Mouse (Mus musculus) liver, embryonic 13.5 days (tissue): ENCODE data around the gene Usp19. TPM values are rescaled to one million over a fixed set of nuclear protein-coding genes. Genes with fewer than 3 reads are reported as not detected.
A peak's percentile ranks its signal among the peaks of the same experiment; 100 is the strongest.

Source experiments
- ATAC-seq: fragments of 200-750 bp; cut with Nextera tagmentation; 2 replicates; pipeline ENCODE4 v1.8.0; 2017; ENCODE audit warnings: low read depth, mild to moderate bottlenecking, moderate number of reproducible peaks, moderate library complexity
- DNase-seq: peaks from one replicate; pipeline ENCODE4 v3.0.0; 2022
- H3K27ac ChIP-seq: fragments of 300-500 bp; sonication (generic); 2 replicates; pipeline ENCODE4 v1.5.1; 2015; ENCODE audit warnings: moderate library complexity, mild to moderate bottlenecking, inconsistent platforms
- H3K27me3 ChIP-seq: fragments of 300-500 bp; sonication (generic); 2 replicates; pipeline ENCODE4 v1.6.1; 2015; ENCODE audit warnings: mild to moderate bottlenecking, inconsistent platforms
- H3K36me3 ChIP-seq: fragments of 300-500 bp; sonication (generic); 2 replicates; pipeline ENCODE4 v1.6.1; 2015; ENCODE audit warnings: mild to moderate bottlenecking, inconsistent platforms
- H3K4me1 ChIP-seq: fragments of 300-500 bp; sonication (generic); replicated peaks from 2 replicates; pipeline ENCODE4 v1.6.1; 2015; ENCODE audit warnings: inconsistent platforms
- H3K4me2 ChIP-seq: fragments of 300-500 bp; sonication (generic); 2 replicates; pipeline ENCODE4 v1.6.1; 2015; ENCODE audit warnings: inconsistent platforms, mild to moderate bottlenecking, moderate library complexity
- H3K4me3 ChIP-seq: fragments of 300-500 bp; sonication (generic); replicated peaks from 2 replicates; pipeline ENCODE4 v1.5.1; 2015; ENCODE audit warnings: mild to moderate bottlenecking, inconsistent platforms
- H3K9ac ChIP-seq: fragments of 300-500 bp; sonication (generic); 2 replicates; pipeline ENCODE4 v1.6.1; 2015; ENCODE audit warnings: mild to moderate bottlenecking, inconsistent platforms
- H3K9me3 ChIP-seq: fragments of 300-500 bp; sonication (generic); replicated peaks from 2 replicates; pipeline ENCODE4 v1.6.1; 2016; ENCODE audit warnings: inconsistent platforms
- WGBS: fragments of 180-500 bp; shearing (Covaris S2); methylation state at CpG from one replicate; pipeline ENCODE4 v1.1.7; 2015; ENCODE audit not compliant: insufficient replicate concordance; 5-methylcytosine and 5-hydroxymethylcytosine counted together
- polyA plus RNA-seq: library from polyadenylated mRNA; unstranded; fragments of >200 nt; fragmentation: Nextera tagmentation; extraction: Ambion mirVana; gene quantifications from 2 replicates; pipeline ENCODE4 v1.2.1, GENCODE M21; 2015

The Usp19 gene
- polyA plus RNA-seq, 1 experiment from 2014 or later = 26.0 TPM

DNA sequence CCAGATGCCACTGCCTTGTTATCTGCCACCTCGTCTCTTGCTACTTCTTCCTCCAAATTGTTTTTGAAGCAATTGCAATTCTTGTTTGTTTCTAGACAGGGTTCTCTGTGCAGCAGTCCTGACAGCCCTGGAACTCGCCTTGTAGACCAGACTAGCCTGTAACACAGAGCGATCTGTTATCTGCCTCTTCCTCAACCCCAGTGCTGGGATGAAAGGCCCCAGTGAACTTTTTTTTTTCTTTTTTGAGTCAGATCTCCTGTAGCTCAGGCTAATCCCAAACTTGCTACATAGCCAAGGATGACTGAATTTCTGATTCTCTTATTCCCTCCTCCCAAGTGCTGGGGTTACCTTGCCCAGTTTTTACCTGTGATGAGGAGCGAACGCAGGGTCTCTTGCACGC lies 36.0 kb upstream of the Usp19 start:
- 61% methylated on average over 6 of the region's 6 CpGs for WGBS
- no peak for DNase-seq
- Histone ChIP-seq H3K27ac (no peak overlapping the region), H3K4me2 (no peak overlapping the region), H3K4me3 (no peak overlapping the region), H3K9ac (no peak overlapping the region), H3K9me3 (no peaks in the 10 kb centered on the region), H3K4me1 (peaks cover 73% of the 10 kb centered on the region), H3K36me3 (no peaks in the 10 kb centered on the region), H3K27me3 (no peaks in the 10 kb centered on the region)
- no peak for ATAC-seq

DNA sequence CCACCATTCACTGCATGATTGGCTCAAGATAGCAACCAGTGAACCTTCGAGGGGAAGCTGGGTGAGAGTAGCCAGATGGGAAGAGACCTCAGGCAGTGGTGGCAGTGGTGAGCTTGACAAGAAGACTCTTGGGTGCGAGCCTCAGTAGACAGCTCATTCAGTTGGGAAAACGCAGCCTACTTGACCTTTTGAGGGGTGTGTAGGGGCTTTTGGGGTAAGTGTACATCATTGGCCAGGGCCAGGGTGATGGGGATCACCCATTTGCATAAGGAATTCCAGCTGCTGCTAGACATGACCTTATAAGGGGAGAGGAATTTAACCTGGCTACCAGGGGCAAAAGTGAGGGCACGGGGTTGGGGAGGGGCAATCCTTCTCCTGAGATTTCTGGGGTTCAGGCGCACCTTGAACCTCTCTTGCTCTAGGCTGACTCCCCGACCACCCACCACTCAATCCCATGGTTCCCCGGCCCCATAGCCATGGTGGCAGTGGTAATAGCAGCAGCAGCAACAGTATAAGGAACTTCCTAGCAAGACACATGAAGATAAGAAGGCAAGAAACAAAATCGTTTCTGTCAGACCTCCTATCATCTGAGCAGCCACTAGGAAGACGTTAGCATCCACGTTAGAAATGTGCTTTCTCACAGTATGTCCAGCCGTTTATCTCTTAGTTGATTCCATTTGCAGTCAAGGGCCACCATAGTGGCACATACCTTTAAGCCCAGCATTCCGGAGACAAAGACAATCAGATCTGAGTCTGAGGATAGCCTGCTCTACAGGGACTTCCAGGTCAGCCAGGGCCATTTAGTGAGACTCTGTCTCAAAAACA lies 34.4 kb upstream of the Usp19 start:
- Histone ChIP-seq H3K27ac (0 out of 2 replicates have a peak overlapping the region, but pooled peaks have one; percentile 7), H3K9ac (no peak overlapping the region), H3K9me3 (no peaks in the 10 kb centered on the region), H3K4me3 (no peak overlapping the region), H3K27me3 (no peaks in the 10 kb centered on the region), H3K36me3 (no peaks in the 10 kb centered on the region), H3K4me1 (peaks cover 68% of the 10 kb centered on the region), H3K4me2 (no peak overlapping the region)
- DNase-seq = no peak
- WGBS = 41% methylated on average over 12 of the region's 12 CpGs
- no peak for ATAC-seq

- WGBS = 72% methylated on average over 10 of the region's 10 CpGs
- Histone ChIP-seq H3K27me3 (no peaks in the 10 kb centered on the region), H3K9me3 (no peaks in the 10 kb centered on the region), H3K4me1 (peaks cover 68% of the 10 kb centered on the region), H3K9ac (no peak overlapping the region), H3K4me3 (no peak overlapping the region), H3K4me2 (no peak overlapping the region), H3K36me3 (no peaks in the 10 kb centered on the region), H3K27ac (0 out of 2 replicates have a peak overlapping the region, but pooled peaks have one; percentile 32)
- ATAC-seq (no peak), DNase-seq (no peak)
Observed at GRCm38 (mm10) chr9:108456953-108457352, 33.4 kb upstream of the Usp19 start.

- Histone ChIP-seq H3K27ac (peak overlapping the region; percentile 91), H3K4me2 (peak overlapping the region; percentile 88), H3K36me3 (peaks cover 26% of the 10 kb centered on the region), H3K27me3 (no peaks in the 10 kb centered on the region), H3K9me3 (no peaks in the 10 kb centered on the region), H3K4me3 (peak overlapping the region; percentile 91), H3K9ac (peak overlapping the region; percentile 90; the same call in 1 of the 2 replicates), H3K4me1 (peaks cover 47% of the 10 kb centered on the region)
- ATAC-seq = no peak; the same call in 1 of the 2 replicates
- DNase-seq = no peak
- WGBS = 88% methylated on average over 1 of the region's 1 CpGs
Observed at GRCm38 (mm10) chr9:108459939-108460318, 30.5 kb upstream of the Usp19 start.

DNA sequence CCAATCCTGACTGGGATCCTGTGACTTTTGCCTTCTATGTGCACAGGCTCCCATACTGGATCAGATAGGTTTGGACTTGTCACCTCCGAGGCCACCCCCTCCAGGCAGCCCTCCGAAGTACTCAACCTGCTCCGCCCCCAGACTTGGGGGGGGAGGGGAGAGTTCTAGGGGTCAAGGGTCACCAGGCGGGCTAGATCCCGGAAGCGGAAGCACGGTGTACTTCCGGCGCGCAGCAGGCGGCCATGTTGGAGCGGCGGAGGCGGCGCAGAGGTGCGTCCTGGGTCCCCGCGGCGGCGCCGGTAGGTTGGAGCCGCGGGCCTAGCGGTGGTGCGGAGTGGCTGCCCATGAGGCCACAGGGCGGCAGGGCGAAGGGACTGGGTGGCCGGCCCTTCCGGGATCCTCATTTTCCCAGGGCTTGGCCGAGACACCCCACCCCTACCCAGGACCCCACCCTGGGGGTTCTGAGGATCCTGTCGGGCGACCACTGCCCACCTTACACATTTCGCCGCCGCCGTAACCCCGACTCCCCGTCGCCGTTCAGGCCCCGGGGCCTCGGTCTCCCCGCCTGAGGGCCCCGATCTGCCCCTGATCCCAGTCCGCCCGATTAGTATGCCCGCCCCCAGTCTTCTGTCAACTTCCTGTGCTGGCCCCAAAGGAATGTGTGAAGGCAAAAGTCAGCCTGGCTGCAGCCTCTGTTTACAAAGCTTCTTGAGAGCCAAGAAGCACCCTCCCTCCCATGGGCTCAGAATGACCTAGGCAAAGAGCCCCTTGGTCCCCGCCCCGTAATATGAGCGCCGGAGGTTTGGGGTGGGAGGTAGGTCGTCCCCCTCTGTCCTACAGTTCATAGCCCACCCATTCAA lies 29.9 kb upstream of the Usp19 start, which contains the start of gene Ccdc71:
Gene Ccdc71 (plus strand): TSS at position 209 of the 860 bp plus-strand sequence.
- DNase-seq = peak; percentile 78
- Histone ChIP-seq H3K9ac (peak within 1 kb of the TSS; percentile 90), H3K27me3 (no peaks in the 10 kb centered on the region), H3K27ac (peak within 1 kb of the TSS; percentile 91), H3K4me1 (peaks cover 47% of the 10 kb centered on the region), H3K4me3 (peak within 1 kb of the TSS; percentile 91), H3K4me2 (peak within 1 kb of the TSS; percentile 88), H3K36me3 (peaks cover 32% of the 10 kb centered on the region), H3K9me3 (no peaks in the 10 kb centered on the region)
- under 1% methylated on average over 52 of the region's 52 CpGs for WGBS
- peak; percentile 78 for ATAC-seq

DNA sequence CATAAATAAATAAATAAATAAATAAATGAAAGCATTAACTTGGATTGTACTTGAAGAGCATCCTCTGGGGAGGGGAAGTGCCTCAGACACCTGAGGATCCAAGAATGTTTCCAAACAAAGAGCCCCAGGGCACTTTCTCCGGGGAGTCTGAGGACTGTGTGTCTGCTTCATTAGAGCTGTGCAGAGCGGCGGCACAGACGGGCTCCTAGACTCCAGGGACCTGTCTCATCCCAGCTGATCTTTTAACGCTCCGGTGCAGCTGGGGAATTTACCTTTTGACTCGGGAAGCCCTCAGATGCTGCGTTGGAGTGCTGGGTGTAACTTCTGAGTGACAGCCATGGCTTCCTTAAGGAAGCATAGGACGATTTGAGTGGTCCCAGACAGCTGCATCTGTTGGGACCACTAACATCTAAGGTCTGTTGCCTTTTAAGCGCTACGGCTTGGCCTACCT lies 29.2 kb upstream of the Usp19 start, which contains the start of gene Klhdc8b:
Gene Klhdc8b (minus strand): TSS at position 401 of the 451 bp plus-strand sequence.
- H3K27me3 ChIP-seq = no peaks in the 10 kb centered on the region
- peaks cover 40% of the 10 kb centered on the region for H3K4me1 ChIP-seq
- H3K9ac ChIP-seq = peak within 1 kb of the TSS; percentile 90
- WGBS = 28% methylated on average over 11 of the region's 11 CpGs
- peak within 1 kb of the TSS; percentile 88 for H3K4me2 ChIP-seq
- H3K9me3 ChIP-seq = no peaks in the 10 kb centered on the region
- H3K27ac ChIP-seq = peak within 1 kb of the TSS; percentile 91
- peaks cover 39% of the 10 kb centered on the region for H3K36me3 ChIP-seq
- ATAC-seq = no peak
- peak within 1 kb of the TSS; percentile 91 for H3K4me3 ChIP-seq
- DNase-seq = no peak

- Histone ChIP-seq H3K4me1 (peaks cover 35% of the 10 kb centered on the region), H3K4me2 (peak overlapping the region; percentile 88), H3K36me3 (peaks cover 43% of the 10 kb centered on the region), H3K4me3 (peak overlapping the region; percentile 91), H3K27ac (peak overlapping the region; percentile 91), H3K27me3 (no peaks in the 10 kb centered on the region), H3K9me3 (no peaks in the 10 kb centered on the region), H3K9ac (peak overlapping the region; percentile 90)
- no peak for DNase-seq
- WGBS = 88% methylated on average over 5 of the region's 5 CpGs
- no peak for ATAC-seq
Observed at GRCm38 (mm10) chr9:108461675-108462074, 28.7 kb upstream of the Usp19 start.

DNA sequence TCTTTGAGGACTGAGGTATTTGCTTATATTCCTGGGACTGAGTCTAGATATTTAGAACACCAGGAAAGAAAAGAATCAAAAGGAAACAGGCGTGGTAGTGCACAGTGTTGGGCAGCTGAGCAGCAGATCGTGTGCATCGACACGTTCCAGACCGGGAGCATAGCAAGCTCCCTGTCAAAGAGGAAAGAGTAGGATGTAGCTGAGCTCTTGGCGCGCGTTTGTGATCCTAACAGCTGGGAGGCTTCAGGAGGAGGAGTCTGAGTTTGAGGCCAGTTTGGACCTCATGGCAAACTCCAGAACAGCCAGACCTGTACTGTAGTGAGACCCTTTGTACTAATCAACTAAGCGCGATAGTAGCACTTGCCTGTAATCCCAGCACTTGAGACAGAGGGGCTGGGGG lies 28.2 kb upstream of the Usp19 start:
- WGBS = 84% methylated on average over 10 of the region's 10 CpGs
- no peaks in the 10 kb centered on the region for H3K9me3 ChIP-seq
- H3K27me3 ChIP-seq = no peaks in the 10 kb centered on the region
- H3K4me1 ChIP-seq = peaks cover 31% of the 10 kb centered on the region
- peak overlapping the region; percentile 88 for H3K4me2 ChIP-seq
- H3K4me3 ChIP-seq = 0 out of 2 replicates have a peak overlapping the region, but pooled peaks have one; percentile 91
- peaks cover 43% of the 10 kb centered on the region for H3K36me3 ChIP-seq
- H3K27ac ChIP-seq = peak overlapping the region; percentile 91
- DNase-seq (no peak), ATAC-seq (no peak)
- H3K9ac ChIP-seq = peak overlapping the region; percentile 90

GRCm38 (mm10) chr9:108463713-108464112 lies 26.7 kb upstream of the Usp19 start:
- no peak for ATAC-seq
- H3K4me2 ChIP-seq = no peak overlapping the region
- no peak overlapping the region for H3K9ac ChIP-seq
- 91% methylated on average over 9 of the region's 9 CpGs for WGBS
- H3K9me3 ChIP-seq = no peaks in the 10 kb centered on the region
- DNase-seq = no peak
- H3K27me3 ChIP-seq = no peaks in the 10 kb centered on the region
- no peak overlapping the region for H3K27ac ChIP-seq
- peaks cover 28% of the 10 kb centered on the region for H3K4me1 ChIP-seq
- no peak overlapping the region for H3K4me3 ChIP-seq
- peaks cover 48% of the 10 kb centered on the region for H3K36me3 ChIP-seq

DNA sequence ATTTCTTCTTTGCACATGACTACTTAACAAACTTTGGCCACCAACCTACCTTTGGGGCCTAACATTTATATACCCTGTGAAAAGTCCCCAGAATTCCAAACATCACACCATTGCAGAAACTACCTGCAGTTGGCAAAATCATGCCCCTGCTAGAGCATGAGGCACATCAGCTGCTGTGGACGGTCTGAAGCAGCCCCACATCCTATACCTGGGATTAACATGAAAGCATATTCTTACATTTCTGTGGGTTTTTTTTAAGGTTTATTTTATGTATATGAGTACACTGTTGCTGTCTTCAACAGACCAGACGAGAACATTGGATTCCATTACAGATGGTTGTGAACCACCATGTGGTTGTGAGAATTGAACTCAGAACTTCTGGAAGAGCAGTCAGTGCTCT lies 24.2 kb upstream of the Usp19 start:
- no peak overlapping the region for H3K4me2 ChIP-seq
- H3K4me3 ChIP-seq = no peak overlapping the region
- H3K27ac ChIP-seq = no peak overlapping the region
- H3K9me3 ChIP-seq = no peaks in the 10 kb centered on the region
- H3K4me1 ChIP-seq = peaks cover 15% of the 10 kb centered on the region
- H3K36me3 ChIP-seq = peaks cover 48% of the 10 kb centered on the region
- 74% methylated on average over 2 of the region's 2 CpGs for WGBS
- no peak overlapping the region for H3K9ac ChIP-seq
- no peak for DNase-seq
- no peak for ATAC-seq
- H3K27me3 ChIP-seq = no peaks in the 10 kb centered on the region

- H3K4me1 ChIP-seq = no peaks in the 10 kb centered on the region
- ATAC-seq (no peak), DNase-seq (no peak)
- no peaks in the 10 kb centered on the region for H3K9me3 ChIP-seq
- no peak overlapping the region for H3K4me3 ChIP-seq
- H3K36me3 ChIP-seq = peaks cover 27% of the 10 kb centered on the region
- H3K27ac ChIP-seq = no peak overlapping the region
- H3K9ac ChIP-seq = no peak overlapping the region
- H3K27me3 ChIP-seq = no peaks in the 10 kb centered on the region
- H3K4me2 ChIP-seq = no peak overlapping the region
- 64% methylated on average over 5 of the region's 5 CpGs for WGBS
Observed at GRCm38 (mm10) chr9:108469430-108469829, 21.0 kb upstream of the Usp19 start.
